Mouse (Mus musculus) adrenal gland, postnatal 25 days (tissue): Measurements from ENCODE around the gene Gm9817. TPM values are rescaled to one million over a fixed set of nuclear protein-coding genes. Genes with fewer than 3 reads are reported as not detected.

ENCODE experiments used
- DNase-seq: peaks from one replicate; pipeline ENCODE4 v3.0.0; 2021; ENCODE audit warnings: mixed read lengths
- total RNA-seq: library from RNA; stranded (reverse); gene quantifications from 2 replicates; pipeline ENCODE4 v1.2.3, GENCODE M21; 2021

The Gm9817 gene
- total RNA-seq, 1 experiment from 2014 or later, result 0.12 TPM

GRCm38 (mm10) chr13:45092816-45093215 lies 14.3 kb downstream of the Gm9817 start:
- no peak for DNase-seq

DNA sequence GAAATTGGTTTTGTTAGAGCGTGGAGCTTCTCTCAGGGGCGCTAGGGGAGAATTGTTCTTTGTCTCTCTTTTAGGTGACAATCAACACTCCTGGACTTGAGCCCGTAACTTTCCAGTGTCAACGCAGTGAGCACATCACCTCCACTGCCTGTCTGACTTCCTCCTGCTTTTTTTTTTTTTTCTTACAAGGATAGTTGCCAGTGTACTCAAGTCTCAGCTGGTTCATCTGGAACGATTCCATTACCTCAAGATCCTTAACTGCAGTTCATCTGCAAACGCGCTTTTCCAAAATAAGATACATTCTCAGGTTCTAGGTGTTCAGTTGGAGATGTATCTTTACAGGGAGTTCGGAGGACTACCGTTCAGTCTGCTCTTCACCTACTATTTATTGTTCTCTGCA lies 16.5 kb downstream of the Gm9817 start:
- no peak for DNase-seq

GRCm38 (mm10) chr13:45099582-45100229 lies 21.2 kb downstream of the Gm9817 start:
- DNase-seq, result no peak

DNA sequence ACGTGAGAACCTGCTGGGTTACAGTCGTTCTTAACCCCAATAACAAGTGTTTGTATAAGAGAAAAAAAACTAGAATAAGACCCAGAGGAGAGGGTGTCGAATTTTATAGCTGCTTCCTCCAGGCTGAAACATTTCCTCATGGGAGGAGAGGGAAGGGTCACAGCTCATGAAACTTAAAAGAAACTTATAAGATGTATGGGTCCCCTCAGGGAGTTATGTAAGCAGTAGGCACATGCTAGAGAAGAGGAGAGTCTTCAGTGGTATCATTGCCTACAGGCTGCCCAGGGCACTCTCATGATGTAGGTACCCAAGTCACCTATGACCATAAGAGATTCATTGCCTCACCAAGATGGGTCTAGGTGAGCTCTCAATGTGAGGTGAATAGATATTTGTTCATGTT lies 28.0 kb downstream of the Gm9817 start:
- no peak for DNase-seq

DNA sequence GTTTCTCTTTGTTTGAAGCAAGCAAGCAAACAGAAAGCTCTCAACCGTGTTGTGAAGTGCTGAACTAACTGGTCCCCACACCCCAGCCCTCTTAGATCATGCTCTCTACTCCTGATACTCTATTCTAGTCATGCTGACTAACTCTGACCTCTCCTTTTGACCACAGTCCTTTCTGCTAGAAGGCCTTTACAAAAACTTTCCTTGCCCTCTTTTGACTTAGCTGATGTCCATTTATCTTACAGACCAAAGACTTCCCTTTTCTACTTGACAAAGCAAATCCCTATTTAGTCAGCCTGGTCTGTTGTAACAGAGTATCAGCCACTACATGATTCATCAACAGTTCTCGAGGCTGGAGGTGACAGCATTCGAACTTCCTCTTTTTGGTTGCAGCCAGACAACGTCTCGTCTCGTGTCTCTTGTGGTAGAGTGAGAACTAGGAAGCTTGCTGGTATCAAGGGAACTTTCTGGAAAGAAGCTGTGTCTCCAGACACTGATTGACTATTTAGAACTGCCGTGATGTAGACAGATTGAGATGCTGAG lies 30.4 kb downstream of the Gm9817 start:
- DNase-seq, result no peak

DNA sequence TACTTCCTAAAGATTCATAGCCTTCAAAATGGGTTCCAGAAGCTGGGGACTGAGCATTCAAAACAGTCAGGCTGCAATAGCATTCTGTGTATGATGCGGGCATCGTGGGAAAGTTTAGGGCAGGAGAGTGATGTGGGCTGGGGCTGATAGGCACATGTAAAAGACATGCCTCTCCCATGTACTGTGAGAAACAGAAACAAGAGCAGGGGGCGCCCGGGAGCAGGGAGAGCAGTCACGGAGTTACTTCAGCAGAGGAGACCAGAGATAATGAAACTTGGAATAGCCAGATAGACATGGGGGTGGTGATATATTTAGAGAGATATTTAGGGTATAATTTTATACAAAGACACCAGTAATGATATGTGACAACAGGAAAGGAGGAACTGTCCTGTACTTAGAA lies 39.9 kb downstream of the Gm9817 start:
- DNase-seq, result no peak

GRCm38 (mm10) chr13:45118822-45119221 lies 40.3 kb downstream of the Gm9817 start:
- DNase-seq, result no peak

Other genes starting within 250 kb of the Gm9817 start
- 41.4 and 56.1 TPM in 2 replicates for gene Dtnbp1, start 76.5 kb upstream of the Gm9817 start, total RNA-seq